Mouse (Mus musculus): Measurements from ENCODE around the gene Thsd7a. TPM values are rescaled to one million over a fixed set of nuclear protein-coding genes. Genes with fewer than 3 reads are reported as not detected.

The Thsd7a gene
- polyA plus RNA-seq, 1 experiment = 0.02 TPM

GRCm38 (mm10) chr6:12481527-12482163, 267.6 kb downstream of the Thsd7a start:
- no peaks in the 10 kb centered on the region for H3K27me3 ChIP-seq (replicated peaks)
- no peak for TF ChIP-seq FLI1 (IDR thresholded peaks at IDR 0.05; ENCODE audit: low read length)
- no peaks in the 10 kb centered on the region for H3K36me3 ChIP-seq (replicated peaks; ENCODE audit: low read length)
- H3K9me3 ChIP-seq = no peaks in the 10 kb centered on the region
- H3K4me1 ChIP-seq = no peaks in the 10 kb centered on the region
- H3K4me3 ChIP-seq (replicated peaks) = no peak overlapping the region

DNA sequence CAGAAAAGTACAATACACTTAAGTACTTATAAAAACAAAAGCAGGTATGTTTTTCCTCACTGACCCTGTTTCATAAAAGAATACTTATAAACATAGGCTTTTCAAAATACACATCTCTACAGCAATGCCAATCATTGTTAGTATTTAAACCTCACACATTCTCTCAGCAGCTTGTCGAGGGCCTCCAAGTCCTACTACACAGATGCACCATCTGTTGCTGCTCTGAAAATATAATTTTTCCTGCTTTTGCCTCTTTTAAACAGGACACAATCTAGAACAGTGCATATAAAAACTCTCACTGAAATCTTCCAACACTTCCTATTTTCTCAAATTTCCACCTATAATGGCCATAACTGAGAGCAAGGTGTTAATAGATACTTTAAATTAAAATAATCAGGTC, 270.9 kb downstream of the Thsd7a start:
- Histone ChIP-seq H3K27me3 (replicated peaks) (no peaks in the 10 kb centered on the region), H3K9me3 (no peaks in the 10 kb centered on the region), H3K4me1 (no peaks in the 10 kb centered on the region), H3K36me3 (replicated peaks; ENCODE audit: low read length) (no peaks in the 10 kb centered on the region), H3K4me3 (replicated peaks) (no peak overlapping the region)
- TF ChIP-seq FLI1 (IDR thresholded peaks at IDR 0.05; ENCODE audit: low read length) (no peak), GATA1 (IDR thresholded peaks at IDR 0.05; ENCODE audit: borderline replicate concordance, low read length) (no peak)

DNA sequence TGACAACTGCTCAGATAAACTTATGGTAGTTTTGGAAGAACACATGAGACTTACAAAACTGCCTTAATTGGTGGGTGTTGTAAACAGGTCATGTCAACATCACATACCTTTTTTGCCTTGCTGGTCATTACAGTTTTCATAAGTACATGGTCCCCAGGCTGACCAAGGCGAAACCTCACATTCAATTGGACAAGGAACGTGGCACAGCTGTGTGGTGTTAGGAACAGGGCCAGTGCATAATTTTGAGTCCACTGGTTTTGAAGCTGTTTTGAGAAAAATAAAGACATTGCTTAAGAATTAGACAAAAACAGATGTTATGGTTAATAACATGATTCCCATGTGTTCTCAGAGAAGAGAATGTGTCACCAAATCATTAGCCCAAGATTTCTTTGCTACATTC, 278.3 kb downstream of the Thsd7a start:
- no peak overlapping the region for H3K4me3 ChIP-seq (replicated peaks)
- no peaks in the 10 kb centered on the region for H3K9me3 ChIP-seq
- no peaks in the 10 kb centered on the region for H3K4me1 ChIP-seq
- no peak for TF ChIP-seq FLI1 (IDR thresholded peaks at IDR 0.05; ENCODE audit: low read length)
- TF ChIP-seq GATA1 (IDR thresholded peaks at IDR 0.05; ENCODE audit: borderline replicate concordance, low read length) = no peak
- no peaks in the 10 kb centered on the region for H3K36me3 ChIP-seq (replicated peaks; ENCODE audit: low read length)
- H3K27me3 ChIP-seq (replicated peaks) = no peaks in the 10 kb centered on the region

DNA sequence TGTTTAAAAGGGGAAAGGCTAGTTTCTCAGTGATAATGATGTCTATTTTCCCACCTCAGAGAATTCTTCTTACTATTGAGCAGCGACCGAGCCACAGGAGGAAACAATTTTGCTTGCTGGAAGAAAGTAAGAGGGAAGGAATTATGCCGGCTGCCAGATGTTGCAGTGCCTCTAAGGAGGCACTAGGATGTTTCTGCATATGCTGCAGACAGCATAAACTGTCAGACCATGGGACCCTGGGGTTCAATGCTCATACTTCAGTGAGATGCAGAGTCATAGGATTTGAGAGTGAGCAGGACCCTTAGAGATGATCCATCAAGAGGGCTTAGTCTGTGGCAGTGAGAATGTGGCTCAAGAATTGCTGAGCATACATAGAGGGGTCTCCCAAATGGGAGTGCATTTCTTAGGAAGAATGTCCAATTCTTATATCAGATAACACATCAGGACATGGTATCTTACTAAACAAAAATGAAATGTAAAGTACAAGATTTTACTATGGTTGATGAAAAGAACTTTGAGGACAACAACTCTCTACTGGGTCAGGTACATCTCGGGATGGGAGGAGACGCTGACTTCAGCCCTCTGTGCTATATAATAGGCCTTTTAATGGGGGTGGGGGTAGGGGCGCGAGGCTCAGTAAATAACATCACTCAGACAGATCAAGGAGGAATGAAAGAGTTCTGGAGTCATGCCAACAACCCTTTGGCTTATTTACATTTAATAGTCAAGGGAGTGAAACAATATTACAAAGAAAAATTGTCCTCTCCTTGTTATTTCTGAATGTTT, 281.7 kb downstream of the Thsd7a start:
- Histone ChIP-seq H3K4me3 (replicated peaks) (no peak overlapping the region), H3K9me3 (no peaks in the 10 kb centered on the region), H3K36me3 (replicated peaks; ENCODE audit: low read length) (no peaks in the 10 kb centered on the region), H3K27me3 (replicated peaks) (no peaks in the 10 kb centered on the region), H3K4me1 (no peaks in the 10 kb centered on the region)
- TF ChIP-seq GATA1 (IDR thresholded peaks at IDR 0.05; ENCODE audit: borderline replicate concordance, low read length) (no peak), FLI1 (IDR thresholded peaks at IDR 0.05; ENCODE audit: low read length) (no peak)

- no peaks in the 10 kb centered on the region for H3K36me3 ChIP-seq (replicated peaks; ENCODE audit: low read length)
- no peaks in the 10 kb centered on the region for H3K9me3 ChIP-seq
- H3K4me1 ChIP-seq = no peaks in the 10 kb centered on the region
- no peaks in the 10 kb centered on the region for H3K27me3 ChIP-seq (replicated peaks)
- TF ChIP-seq GATA1 (IDR thresholded peaks at IDR 0.05; ENCODE audit: borderline replicate concordance, low read length) (no peak), FLI1 (IDR thresholded peaks at IDR 0.05; ENCODE audit: low read length) (no peak)
- no peak overlapping the region for H3K4me3 ChIP-seq (replicated peaks)
Observed at GRCm38 (mm10) chr6:12458841-12459240, 290.4 kb downstream of the Thsd7a start.

DNA sequence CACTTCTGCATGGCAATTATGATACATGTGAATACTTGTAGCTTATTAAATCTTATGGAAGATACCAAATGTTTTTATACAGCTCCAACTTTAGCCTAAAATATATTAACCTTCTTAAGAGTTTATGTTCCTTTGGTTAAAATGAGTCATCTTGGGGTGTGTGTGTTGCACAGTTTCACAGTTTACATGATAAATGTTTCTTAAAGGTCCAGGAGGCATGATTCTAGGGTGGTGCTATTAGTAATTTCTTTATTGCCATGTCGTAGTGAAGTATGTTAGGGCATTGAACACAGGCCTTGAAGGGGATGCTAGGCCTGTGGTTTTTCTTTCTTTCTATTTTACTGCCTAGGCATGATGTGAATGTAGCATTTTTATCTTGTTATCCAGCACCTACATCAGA, 291.8 kb downstream of the Thsd7a start:
- H3K36me3 ChIP-seq (replicated peaks; ENCODE audit: low read length) = no peaks in the 10 kb centered on the region
- no peak overlapping the region for H3K4me3 ChIP-seq (replicated peaks)
- H3K27me3 ChIP-seq (replicated peaks) = no peaks in the 10 kb centered on the region
- TF ChIP-seq FLI1 (IDR thresholded peaks at IDR 0.05; ENCODE audit: low read length) = no peak
- no peak for TF ChIP-seq GATA1 (IDR thresholded peaks at IDR 0.05; ENCODE audit: borderline replicate concordance, low read length)
- H3K4me1 ChIP-seq = no peaks in the 10 kb centered on the region
- H3K9me3 ChIP-seq = no peaks in the 10 kb centered on the region

DNA sequence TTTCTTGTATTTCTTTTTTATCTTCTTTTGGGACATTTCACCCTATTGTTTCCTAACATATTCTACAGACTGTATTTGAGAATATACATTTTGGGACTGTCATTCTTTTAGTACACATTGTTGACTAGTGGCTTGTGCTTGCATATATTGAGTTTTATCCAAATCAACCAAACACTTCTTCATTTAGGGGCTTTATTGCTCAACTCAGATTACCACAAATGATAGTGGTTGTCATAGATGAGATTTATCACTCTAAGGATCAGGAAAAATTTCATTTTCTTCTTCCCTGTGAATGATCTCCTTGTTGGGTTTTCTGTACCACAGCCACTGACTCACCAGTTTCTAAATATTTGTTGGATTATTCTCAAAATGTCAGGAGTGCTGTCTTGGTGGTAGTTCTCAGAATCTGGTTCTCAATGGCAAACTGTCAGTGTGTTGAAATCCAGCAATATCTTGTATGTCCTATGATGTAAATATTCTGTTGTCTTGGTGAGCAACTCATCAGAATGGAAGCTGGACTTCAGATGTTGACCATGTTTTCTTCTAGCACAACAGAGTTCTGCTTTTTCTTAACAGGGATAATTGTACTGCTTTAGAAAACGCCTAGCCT, 294.2 kb downstream of the Thsd7a start:
- Histone ChIP-seq H3K4me3 (replicated peaks) (no peak overlapping the region), H3K27me3 (replicated peaks) (no peaks in the 10 kb centered on the region), H3K4me1 (no peaks in the 10 kb centered on the region), H3K9me3 (no peaks in the 10 kb centered on the region), H3K36me3 (replicated peaks; ENCODE audit: low read length) (no peaks in the 10 kb centered on the region)
- TF ChIP-seq GATA1 (IDR thresholded peaks at IDR 0.05; ENCODE audit: borderline replicate concordance, low read length) (no peak), FLI1 (IDR thresholded peaks at IDR 0.05; ENCODE audit: low read length) (no peak)

GRCm38 (mm10) chr6:12454132-12454531, 295.1 kb downstream of the Thsd7a start:
- Histone ChIP-seq H3K4me1 (no peaks in the 10 kb centered on the region), H3K9me3 (no peaks in the 10 kb centered on the region), H3K4me3 (replicated peaks) (no peak overlapping the region), H3K27me3 (replicated peaks) (no peaks in the 10 kb centered on the region), H3K36me3 (replicated peaks; ENCODE audit: low read length) (no peaks in the 10 kb centered on the region)
- TF ChIP-seq FLI1 (IDR thresholded peaks at IDR 0.05; ENCODE audit: low read length) (no peak), GATA1 (IDR thresholded peaks at IDR 0.05; ENCODE audit: borderline replicate concordance, low read length) (no peak)

DNA sequence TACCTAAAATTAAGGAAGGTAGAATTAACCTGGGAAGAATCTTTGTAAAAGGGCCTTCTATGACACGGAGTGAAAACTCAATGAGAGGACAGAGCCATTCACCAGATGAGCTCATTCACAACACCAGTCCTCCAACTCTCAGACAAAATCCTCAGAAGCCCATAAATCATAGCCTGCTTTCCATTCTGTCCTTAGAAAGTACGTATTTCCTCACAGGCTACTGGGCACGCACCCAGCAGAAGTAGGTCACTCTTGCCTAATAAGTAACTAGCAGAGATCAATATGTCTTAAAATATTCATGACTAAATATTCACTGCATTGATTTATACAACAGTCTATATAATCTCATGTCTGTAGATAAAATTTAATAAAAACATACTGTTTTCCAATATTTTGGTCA, 300.4 kb downstream of the Thsd7a start:
- no peaks in the 10 kb centered on the region for H3K27me3 ChIP-seq (replicated peaks)
- no peak overlapping the region for H3K4me3 ChIP-seq (replicated peaks)
- no peaks in the 10 kb centered on the region for H3K9me3 ChIP-seq
- no peak for TF ChIP-seq FLI1 (IDR thresholded peaks at IDR 0.05; ENCODE audit: low read length)
- TF ChIP-seq GATA1 (IDR thresholded peaks at IDR 0.05; ENCODE audit: borderline replicate concordance, low read length) = no peak
- no peaks in the 10 kb centered on the region for H3K4me1 ChIP-seq
- no peaks in the 10 kb centered on the region for H3K36me3 ChIP-seq (replicated peaks; ENCODE audit: low read length)

DNA sequence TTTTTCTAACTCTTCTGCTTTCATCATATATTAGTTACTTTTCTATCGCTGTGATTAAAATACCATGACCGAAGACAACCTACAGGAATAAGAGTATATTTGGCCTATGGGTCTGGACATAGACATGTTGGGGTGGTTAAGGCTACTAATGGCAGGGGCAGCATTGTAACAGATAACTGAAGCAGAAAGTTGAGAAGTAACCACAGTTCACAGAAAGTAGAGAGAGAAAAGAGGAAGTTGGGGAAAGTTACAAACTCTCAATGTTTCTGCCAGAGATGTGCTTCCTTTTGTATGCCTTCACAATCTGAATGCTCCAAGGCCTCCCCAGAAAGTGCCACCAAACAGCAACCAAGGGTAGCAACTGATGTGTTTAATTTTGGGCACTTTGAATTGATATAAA, 303.7 kb downstream of the Thsd7a start:
- no peaks in the 10 kb centered on the region for H3K4me1 ChIP-seq
- no peaks in the 10 kb centered on the region for H3K27me3 ChIP-seq (replicated peaks)
- H3K9me3 ChIP-seq = no peaks in the 10 kb centered on the region
- TF ChIP-seq FLI1 (IDR thresholded peaks at IDR 0.05; ENCODE audit: low read length) = no peak
- no peak for TF ChIP-seq GATA1 (IDR thresholded peaks at IDR 0.05; ENCODE audit: borderline replicate concordance, low read length)
- H3K36me3 ChIP-seq (replicated peaks; ENCODE audit: low read length) = no peaks in the 10 kb centered on the region
- no peak overlapping the region for H3K4me3 ChIP-seq (replicated peaks)

Data from megakaryocyte, embryonic 14.5 days (primary cell).